In genomic region chrX:136742661-136743103, GRCm38 (mm10) we compare ENCODE assay signal across 8 mouse cellular contexts. TPM values are rescaled to one million over a fixed set of nuclear protein-coding genes. Genes with fewer than 3 reads are reported as not detected.
DNase-seq lines count a peak whose midpoint lies in the region; ATAC-seq lines count a peak whose summit lies in the region.

No protein-coding gene starts in this region.

- peak overlapping the region; percentile 45 for H3K4me2 ChIP-seq in intestine, embryonic 16.5 days (ENCODE audit: low read depth, low read length)
- peak overlapping the region; percentile 46 for H3K4me2 ChIP-seq in midbrain, embryonic 11.5 days

- WGBS in intestine, embryonic 16.5 days = 26% methylated on average over 5 of the region's 5 CpGs
- 33% methylated on average over 5 of the region's 5 CpGs for WGBS in limb, embryonic 10.5 days
- WGBS in midbrain, embryonic 11.5 days = 24% methylated on average over 5 of the region's 5 CpGs

- peak overlapping the region; percentile 69 for H3K9ac ChIP-seq in intestine, embryonic 16.5 days (ENCODE audit: low read depth, low read length)
- peak overlapping the region; percentile 64; the same call in 1 of the 2 replicates for H3K9ac ChIP-seq in midbrain, embryonic 11.5 days (ENCODE audit: low read length)

- peaks cover 3% of the 10 kb centered on the region; the same call in 1 of the 2 replicates for H3K4me1 ChIP-seq in intestine, embryonic 16.5 days (ENCODE audit: control insufficient read depth, insufficient read depth, low read length)
- H3K4me1 ChIP-seq in limb, embryonic 10.5 days = peaks cover 6% of the 10 kb centered on the region; the same call in 1 of the 2 replicates
- H3K4me1 ChIP-seq in midbrain, embryonic 11.5 days (ENCODE audit: control insufficient read depth, insufficient read depth, low read length) = peaks cover 3% of the 10 kb centered on the region; the same call in 1 of the 2 replicates

- peak overlapping the region; percentile 91 for H3K27ac ChIP-seq in intestine, embryonic 16.5 days (ENCODE audit: low read length)
- peak overlapping the region; percentile 88 for H3K27ac ChIP-seq in limb, embryonic 10.5 days
- H3K27ac ChIP-seq in midbrain, embryonic 11.5 days (ENCODE audit: low read depth, low read length) = peak overlapping the region; percentile 80; the same call in 1 of the 2 replicates

- intact Hi-C loops in gastrocnemius, postnatal 14 days (cut with DNase I; ENCODE audit: low total_unique reads) = no loop called here

- no peaks in the 10 kb centered on the region for H3K9me3 ChIP-seq in intestine, embryonic 16.5 days (ENCODE audit: control insufficient read depth, low read length)
- no peaks in the 10 kb centered on the region for H3K9me3 ChIP-seq in limb, embryonic 10.5 days (replicated peaks)
- no peaks in the 10 kb centered on the region for H3K9me3 ChIP-seq in midbrain, embryonic 11.5 days (ENCODE audit: control insufficient read depth, low read length)

- no peak for ATAC-seq in CD4-positive, CD25-positive, alpha-beta regulatory T cell, adult 4 months
- no peak for ATAC-seq in intestine, embryonic 16.5 days
- ATAC-seq in midbrain, embryonic 11.5 days (ENCODE audit: low FRiP score) = no peak

- H3K27me3 ChIP-seq in intestine, embryonic 16.5 days (replicated peaks; ENCODE audit: control insufficient read depth, insufficient read depth, low read length) = no peaks in the 10 kb centered on the region
- H3K27me3 ChIP-seq in limb, embryonic 10.5 days (ENCODE audit: low read depth, poor library complexity, severe bottlenecking) = peaks cover 24% of the 10 kb centered on the region; the same call in 1 of the 2 replicates
- no peaks in the 10 kb centered on the region for H3K27me3 ChIP-seq in midbrain, embryonic 11.5 days (ENCODE audit: control insufficient read depth, insufficient read depth, low read length)

- DNase-seq in CD4-positive, CD25-positive, alpha-beta regulatory T cell, adult 2 months (ENCODE audit: low read depth, low spot score) = peak; percentile 84
- peak; percentile 34 to 72 for DNase-seq in cerebellum, postnatal 25 days
- peak; percentile 25 for DNase-seq in gastrocnemius, postnatal 14 days
- peak; percentile 42 for DNase-seq in limb, embryonic 10.5 days (ENCODE audit: low spot score)
- DNase-seq in midbrain, embryonic 11.5 days (ENCODE audit: low spot score, missing footprints) = peak; percentile 90
- peak; percentile 13 to 53 for DNase-seq in spleen, postnatal 10 days (ENCODE audit: low spot score in 2 of 2)

- H3K4me3 ChIP-seq in intestine, embryonic 16.5 days (ENCODE audit: low read length) = peak overlapping the region; percentile 49
- peak overlapping the region; percentile 58 for H3K4me3 ChIP-seq in limb, embryonic 10.5 days
- peak overlapping the region; percentile 54; the same call in 1 of the 2 replicates for H3K4me3 ChIP-seq in midbrain, embryonic 11.5 days (ENCODE audit: low read depth, low read length)

- no peaks in the 10 kb centered on the region for H3K36me3 ChIP-seq in intestine, embryonic 16.5 days (ENCODE audit: control insufficient read depth, insufficient read depth, low read length)
- H3K36me3 ChIP-seq in limb, embryonic 10.5 days = peaks cover 13% of the 10 kb centered on the region
- H3K36me3 ChIP-seq in midbrain, embryonic 11.5 days (ENCODE audit: control insufficient read depth, insufficient read depth, low read length) = no peaks in the 10 kb centered on the region

RNA-seq across cellular contexts. Expression of gene Morf4l2, which starts 0.8 kb away (rescaled TPM):
- 10 to 100 TPM; 77.2 to 78.0 TPM for polyA plus RNA-seq in CD4-positive, CD25-positive, alpha-beta regulatory T cell, adult 4 months (2017; shearing (Covaris generic))
- total RNA-seq in gastrocnemius, postnatal 14 days (2021) = 100 to 1,000 TPM; 149 to 161 TPM
- 417 and 440 TPM in 2 replicates for polyA plus RNA-seq in intestine, embryonic 16.5 days (2015; fragmentation: Nextera tagmentation; extraction: Ambion mirVana)
- 552 and 564 TPM in 2 replicates for polyA plus RNA-seq in limb, embryonic 10.5 days (2016; fragmentation: Nextera tagmentation; extraction: Ambion mirVana)
- polyA plus RNA-seq in midbrain, embryonic 11.5 days (2014; fragmentation: Nextera tagmentation; extraction: Ambion mirVana) = 669 and 699 TPM in 2 replicates

RNA-seq across cellular contexts. Expression of gene Tceal1, which starts 34.9 kb away (rescaled TPM):
- not detected for polyA plus RNA-seq in CD4-positive, CD25-positive, alpha-beta regulatory T cell, adult 4 months (2017; shearing (Covaris generic))
- total RNA-seq in gastrocnemius, postnatal 14 days (2021) = 1 to 10 TPM; 2.6 to 2.8 TPM
- 5.8 and 6.5 TPM in 2 replicates for polyA plus RNA-seq in intestine, embryonic 16.5 days (2015; fragmentation: Nextera tagmentation; extraction: Ambion mirVana)
- 5.1 and 6.0 TPM in 2 replicates for polyA plus RNA-seq in limb, embryonic 10.5 days (2016; fragmentation: Nextera tagmentation; extraction: Ambion mirVana)
- polyA plus RNA-seq in midbrain, embryonic 11.5 days (2014; fragmentation: Nextera tagmentation; extraction: Ambion mirVana) = 11.4 and 14.5 TPM in 2 replicates

RNA-seq across cellular contexts. Expression of gene Glra4, which starts 37.3 kb away (rescaled TPM):
- polyA plus RNA-seq in CD4-positive, CD25-positive, alpha-beta regulatory T cell, adult 4 months (2017; shearing (Covaris generic)) = not detected
- total RNA-seq in gastrocnemius, postnatal 14 days (2021) = not detected
- not detected in 2 replicates for polyA plus RNA-seq in intestine, embryonic 16.5 days (2015; fragmentation: Nextera tagmentation; extraction: Ambion mirVana)
- 0.13 TPM in 2 replicates for polyA plus RNA-seq in limb, embryonic 10.5 days (2016; fragmentation: Nextera tagmentation; extraction: Ambion mirVana)
- 0.10 TPM in 1 of 2 replicates, not detected in the other for polyA plus RNA-seq in midbrain, embryonic 11.5 days (2014; fragmentation: Nextera tagmentation; extraction: Ambion mirVana)

Comparison
In these comparisons a context has a peak if more than half of its experiments do, and no peak if none do; other contexts are left out.
1. DNase-seq: peak in every context shown above with its lines; median percentile 90 in midbrain, embryonic 11.5 days; 84 in CD4-positive, CD25-positive, alpha-beta regulatory T cell, adult 2 months; 53 in cerebellum, postnatal 25 days; 42 in limb, embryonic 10.5 days; 33 in spleen, postnatal 10 days; 25 in gastrocnemius, postnatal 14 days.